8 mouse cellular contexts compared by ENCODE assay signal in genomic region chr5:33651541-33651920, GRCm38 (mm10). TPM values are rescaled to one million over a fixed set of nuclear protein-coding genes. Genes with fewer than 3 reads are reported as not detected.
A peak's percentile ranks its signal among the peaks of the same experiment; 100 is the strongest.
DNase-seq lines count a peak whose midpoint lies in the region; ATAC-seq and TF ChIP-seq lines count a peak whose summit lies in the region.

No protein-coding gene starts in this region.

- no peak for ATAC-seq in erythroblast, adult 5-6 weeks (replicated peaks; ENCODE audit: low FRiP score, poor library complexity, severe bottlenecking)
- no peak for ATAC-seq in stomach, postnatal 0 days (ENCODE audit: low FRiP score, low TSS enrichment)

- 0% methylated on average over 11 of the region's 11 CpGs for WGBS in stomach, postnatal 0 days

- TF ChIP-seq CTCF in stomach, postnatal 0 days (IDR thresholded peaks at IDR 0.05; ENCODE audit: low read depth) = peak; percentile 30

- peaks cover 91% of the 10 kb centered on the region for H3K36me3 ChIP-seq in erythroblast, embryonic 14.5 days (ENCODE audit: control insufficient read depth)
- peaks cover 4% of the 10 kb centered on the region; the same call in 1 of the 2 replicates for H3K36me3 ChIP-seq in stomach, postnatal 0 days (ENCODE audit: control insufficient read depth, insufficient read depth, low read length)

- no peaks in the 10 kb centered on the region for H3K9me3 ChIP-seq in erythroblast, embryonic 14.5 days (ENCODE audit: control insufficient read depth, low read length)
- H3K9me3 ChIP-seq in stomach, postnatal 0 days (ENCODE audit: control insufficient read depth, low read length) = no peaks in the 10 kb centered on the region

- TF ChIP-seq EP300 in stomach, postnatal 0 days (optimal IDR thresholded peaks at IDR 0.05) = no peak

- peak overlapping the region; percentile 61 for H3K4me2 ChIP-seq in stomach, postnatal 0 days (replicated peaks; ENCODE audit: low read depth)

- H3K27me3 ChIP-seq in erythroblast, embryonic 14.5 days (ENCODE audit: control insufficient read depth) = no peaks in the 10 kb centered on the region
- no peaks in the 10 kb centered on the region for H3K27me3 ChIP-seq in stomach, postnatal 0 days (ENCODE audit: control insufficient read depth, insufficient read depth, low read length)

- DNase-seq in thymus, postnatal 36 days = peak; percentile 19 to 35
- DNase-seq in thymus, postnatal 10 days (ENCODE audit: low spot score in 2 of 2) = no peak
- peak; percentile 40 for DNase-seq in liver
- DNase-seq in stomach, postnatal 0 days (ENCODE audit: low spot score) = no peak
- no peak for DNase-seq in layer of hippocampus, postnatal 25 days (ENCODE audit: extremely low spot score in 1 of 2, low spot score in 1 of 2)
- no peak for DNase-seq in right cerebral cortex, adult 2 months (ENCODE audit: low spot score in 2 of 2)

- H3K4me3 ChIP-seq in erythroblast, embryonic 14.5 days (replicated peaks) = peak overlapping the region; percentile 98
- H3K4me3 ChIP-seq in stomach, postnatal 0 days (ENCODE audit: low read depth, low read length) = peak overlapping the region; percentile 64

- H3K4me1 ChIP-seq in erythroblast, embryonic 14.5 days (ENCODE audit: control insufficient read depth) = peaks cover 81% of the 10 kb centered on the region
- H3K4me1 ChIP-seq in stomach, postnatal 0 days (replicated peaks; ENCODE audit: control insufficient read depth, insufficient read depth) = no peaks in the 10 kb centered on the region

- H3K27ac ChIP-seq in stomach, postnatal 0 days (replicated peaks) = peak overlapping the region; percentile 98

- peak overlapping the region; percentile 83 for H3K9ac ChIP-seq in stomach, postnatal 0 days (ENCODE audit: low read length)

RNA-seq across cellular contexts. Expression of gene Slbp, which starts 0.8 kb away (rescaled TPM):
- 70.9 and 94.3 TPM in 2 replicates for polyA plus RNA-seq in erythroblast, embryonic 14.5 days (2012)
- 123 and 133 TPM in 2 replicates for total RNA-seq in erythroblast, adult 5-6 weeks (2015; ENCODE audit: low replicate concordance)
- total RNA-seq in erythroblast, adult 5-6 weeks (2017; ENCODE audit: low replicate concordance) = 192 and 271 TPM in 2 replicates
- 84.0 and 87.3 TPM in 2 replicates for polyA plus RNA-seq in stomach, postnatal 0 days (2015; fragmentation: Nextera tagmentation; extraction: Ambion mirVana)
- total RNA-seq in layer of hippocampus, postnatal 25 days (2021) = 10 to 100 TPM; 22.4 to 22.5 TPM

RNA-seq across cellular contexts. Expression of gene Tacc3, which starts 6.4 kb away (rescaled TPM):
- 9.4 and 11.6 TPM in 2 replicates for polyA plus RNA-seq in erythroblast, embryonic 14.5 days (2012)
- 58.2 and 84.0 TPM in 2 replicates for total RNA-seq in erythroblast, adult 5-6 weeks (2015; ENCODE audit: low replicate concordance)
- total RNA-seq in erythroblast, adult 5-6 weeks (2017; ENCODE audit: low replicate concordance) = 72.4 and 139 TPM in 2 replicates
- polyA plus RNA-seq in stomach, postnatal 0 days (2015; fragmentation: Nextera tagmentation; extraction: Ambion mirVana) = 33.8 and 44.0 TPM in 2 replicates
- 1 to 10 TPM; 5.2 to 8.3 TPM for total RNA-seq in layer of hippocampus, postnatal 25 days (2021)

RNA-seq across cellular contexts. Expression of gene Tmem129, which starts 6.7 kb away (rescaled TPM):
- 1.2 and 2.2 TPM in 2 replicates for polyA plus RNA-seq in erythroblast, embryonic 14.5 days (2012)
- 10.0 and 12.3 TPM in 2 replicates for total RNA-seq in erythroblast, adult 5-6 weeks (2015; ENCODE audit: low replicate concordance)
- 10.1 and 14.2 TPM in 2 replicates for total RNA-seq in erythroblast, adult 5-6 weeks (2017; ENCODE audit: low replicate concordance)
- polyA plus RNA-seq in stomach, postnatal 0 days (2015; fragmentation: Nextera tagmentation; extraction: Ambion mirVana) = 16.7 and 17.4 TPM in 2 replicates
- total RNA-seq in layer of hippocampus, postnatal 25 days (2021) = 10 to 100 TPM; 23.7 to 25.1 TPM

RNA-seq across cellular contexts. Expression of gene Gm9903, which starts 21.8 kb away (rescaled TPM):
- not detected in 2 replicates for polyA plus RNA-seq in erythroblast, embryonic 14.5 days (2012)
- not detected in 2 replicates for total RNA-seq in erythroblast, adult 5-6 weeks (2015; ENCODE audit: low replicate concordance)
- not detected in 2 replicates for total RNA-seq in erythroblast, adult 5-6 weeks (2017; ENCODE audit: low replicate concordance)
- polyA plus RNA-seq in stomach, postnatal 0 days (2015; fragmentation: Nextera tagmentation; extraction: Ambion mirVana) = 0.25 and 0.42 TPM in 2 replicates
- total RNA-seq in layer of hippocampus, postnatal 25 days (2021) = 1 to 10 TPM in 1 of 2 experiments, under 1 TPM in 1; 0.59 to 1.4 TPM

RNA-seq across cellular contexts. Expression of gene Fam53a, which starts 22.1 kb away (rescaled TPM):
- 5.3 and 5.7 TPM in 2 replicates for polyA plus RNA-seq in erythroblast, embryonic 14.5 days (2012)
- 3.3 and 6.1 TPM in 2 replicates for total RNA-seq in erythroblast, adult 5-6 weeks (2015; ENCODE audit: low replicate concordance)
- total RNA-seq in erythroblast, adult 5-6 weeks (2017; ENCODE audit: low replicate concordance) = 2.5 and 3.3 TPM in 2 replicates
- 44.9 and 45.0 TPM in 2 replicates for polyA plus RNA-seq in stomach, postnatal 0 days (2015; fragmentation: Nextera tagmentation; extraction: Ambion mirVana)
- total RNA-seq in layer of hippocampus, postnatal 25 days (2021) = 10 to 100 TPM; 25.5 to 25.7 TPM

Comparison
In these comparisons a context has a peak if more than half of its experiments do, and no peak if none do; other contexts are left out.
1. DNase-seq: peak in thymus, postnatal 36 days (2 of 2) and liver (single experiment); none in thymus, postnatal 10 days (0 of 2), stomach, postnatal 0 days (single experiment), layer of hippocampus, postnatal 25 days (0 of 2) and right cerebral cortex, adult 2 months (0 of 2).
2. RNA of gene Slbp, which starts 0.8 kb away (total RNA-seq): 123 to 271 TPM in erythroblast, adult 5-6 weeks; 22.4 to 22.5 TPM in layer of hippocampus, postnatal 25 days; every median in the first group is over 4 times any median in the second.
3. RNA of gene Tacc3, which starts 6.4 kb away (total RNA-seq): 58.2 to 139 TPM in erythroblast, adult 5-6 weeks; 5.2 to 8.3 TPM in layer of hippocampus, postnatal 25 days; every median in the first group is over 4 times any median in the second.